Mouse (Mus musculus) CD4-positive helper T cell, adult 2 months (primary cell): ENCODE measurements around the gene Tmem132b.
A peak's percentile ranks its signal among the peaks of the same experiment; 100 is the strongest.
"Not testable (repeated sequence)": the region's sequence is repeated elsewhere in the genome, so short reads cannot be mapped to it uniquely, and the experiment has no call there.

Experiments
- DNase-seq: peaks from one replicate; pipeline ENCODE4 v3.0.0-alpha.2; 2012; ENCODE audit warnings: low read depth, missing footprints, low spot score

Gene Tmem132b

GRCm38 (mm10) chr5:125531634-125532033, at the start of gene Tmem132b:
Tmem132b (plus strand) TSS chr5:125531774.
- no peak for DNase-seq

GRCm38 (mm10) chr5:125482474-125482873, 49.1 kb upstream of the Tmem132b start:
- DNase-seq = no peak

GRCm38 (mm10) chr5:125483712-125484611, 47.6 kb upstream of the Tmem132b start:
- DNase-seq = no peak

GRCm38 (mm10) chr5:125485031-125485778, 46.4 kb upstream of the Tmem132b start:
- DNase-seq = no peak

- no peak for DNase-seq
Measured at GRCm38 (mm10) chr5:125486088-125486487, 45.5 kb upstream of the Tmem132b start.

- DNase-seq = no peak
Measured at GRCm38 (mm10) chr5:125487375-125488115, 44.0 kb upstream of the Tmem132b start.

- no peak for DNase-seq
Measured at GRCm38 (mm10) chr5:125488116-125488455, 43.5 kb upstream of the Tmem132b start.

GRCm38 (mm10) chr5:125488953-125489352, 42.6 kb upstream of the Tmem132b start:
- not testable (repeated sequence) for DNase-seq

GRCm38 (mm10) chr5:125491107-125491506, 40.5 kb upstream of the Tmem132b start:
- no peak for DNase-seq

GRCm38 (mm10) chr5:125492379-125493092, 39.0 kb upstream of the Tmem132b start:
- no peak for DNase-seq

- DNase-seq = no peak
Measured at GRCm38 (mm10) chr5:125493093-125493423, 38.5 kb upstream of the Tmem132b start.

GRCm38 (mm10) chr5:125495655-125496054, 35.9 kb upstream of the Tmem132b start:
- no peak for DNase-seq

GRCm38 (mm10) chr5:125497821-125498600, 33.6 kb upstream of the Tmem132b start:
- peak; percentile 26 for DNase-seq

- no peak for DNase-seq
Measured at GRCm38 (mm10) chr5:125501505-125501904, 30.1 kb upstream of the Tmem132b start.

GRCm38 (mm10) chr5:125502186-125502585, 29.4 kb upstream of the Tmem132b start:
- DNase-seq = no peak

- no peak for DNase-seq
Measured at GRCm38 (mm10) chr5:125503628-125504027, 27.9 kb upstream of the Tmem132b start.

GRCm38 (mm10) chr5:125504692-125505091, 26.9 kb upstream of the Tmem132b start:
- DNase-seq = no peak

- DNase-seq = no peak
Measured at GRCm38 (mm10) chr5:125505968-125506367, 25.6 kb upstream of the Tmem132b start.

GRCm38 (mm10) chr5:125507582-125507981, 24.0 kb upstream of the Tmem132b start:
- DNase-seq = peak; percentile 39

GRCm38 (mm10) chr5:125508006-125508405, 23.6 kb upstream of the Tmem132b start:
- DNase-seq = no peak

- peak; percentile 65 for DNase-seq
Measured at GRCm38 (mm10) chr5:125509541-125509940, 22.0 kb upstream of the Tmem132b start.
